Mouse (Mus musculus) left cerebral cortex, adult 18-20 months (tissue): ENCODE data around the gene Srcap. TPM values are rescaled to one million over a fixed set of nuclear protein-coding genes. Genes with fewer than 3 reads are reported as not detected.
A peak's percentile ranks its signal among the peaks of the same experiment; 100 is the strongest.
"Not testable (repeated sequence)": the region's sequence is repeated elsewhere in the genome, so short reads cannot be mapped to it uniquely, and the experiment has no call there.

Source experiments
- DNase-seq, 2 experiments: peaks; one replicate each; pipeline ENCODE4 v3.0.0; 2021 to 2022; ENCODE audit warnings: low spot score in 2 of 2, mixed read lengths in 1 of 2
- long read RNA-seq, 2 experiments: library from polyadenylated mRNA; stranded (forward); transcript quantifications; one replicate each; pipeline ENCODE4 v2.0.0; 2021
- total RNA-seq, 2 experiments: library from RNA; stranded (reverse); gene quantifications; 2 replicates each; pipeline ENCODE4 v1.2.3; 2021

Gene Srcap
- total RNA-seq: 10 to 100 TPM; 94.9 to 99.7 TPM
- long read RNA-seq, experiment 1, partial matches to known transcripts: 2 of 3 reads
- long read RNA-seq, experiment 1, other reads (novel, unspliced or antisense): 1 of 3 reads
- long read RNA-seq, experiment 2, partial matches to known transcripts: 2 of 5 reads
- long read RNA-seq, experiment 2, other reads (novel, unspliced or antisense): 1 of 5 reads

GRCm38 (mm10) chr7:127511808-127512230 is at the start of gene Srcap:
Gene Srcap (plus strand): TSS chr7:127511983.
- DNase-seq: peak; percentile 93 to 95

- DNase-seq: no peak
Measured at GRCm38 (mm10) chr7:127465191-127465590, 46.6 kb upstream of the Srcap start.

- DNase-seq: not testable (repeated sequence)
Measured at GRCm38 (mm10) chr7:127465670-127466069, 46.1 kb upstream of the Srcap start.

- DNase-seq: no peak
Measured at GRCm38 (mm10) chr7:127466606-127467005, 45.2 kb upstream of the Srcap start.

DNA sequence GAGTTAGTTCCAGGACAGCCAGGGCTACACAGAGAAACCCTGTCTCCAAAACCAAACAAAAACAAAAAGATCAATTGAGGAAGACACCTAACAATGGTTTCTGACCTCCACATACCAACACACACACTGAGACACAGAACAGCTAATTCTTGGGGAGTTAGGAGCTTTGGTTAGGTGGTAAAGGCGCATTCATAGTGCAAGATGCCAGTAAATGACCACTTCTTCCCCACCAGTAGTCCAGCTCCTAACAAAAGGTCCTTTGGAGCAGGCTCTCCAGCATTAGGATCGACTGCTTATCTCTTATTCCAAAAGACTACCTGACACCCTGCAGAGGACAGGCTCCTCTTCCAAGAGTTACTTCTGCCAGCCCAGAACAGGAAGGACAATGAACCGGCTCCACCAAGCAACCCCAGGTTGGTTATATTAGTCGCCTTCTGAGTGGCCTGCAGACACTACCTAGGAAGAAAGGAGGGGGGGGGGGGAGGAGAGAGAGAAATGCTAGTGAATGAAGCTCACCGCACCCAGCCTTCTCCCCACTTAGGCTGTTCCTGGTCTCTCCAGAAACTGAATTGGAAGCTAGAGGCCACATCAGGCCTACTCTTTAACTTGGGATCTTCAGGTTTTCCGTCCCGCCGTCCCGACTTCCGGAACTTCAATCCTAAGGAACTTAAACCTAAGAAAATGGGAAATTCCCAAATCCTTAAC is 41.6 kb upstream of the Srcap start:
- no peak for DNase-seq

- DNase-seq: peak; percentile 89 to 93
Measured at GRCm38 (mm10) chr7:127470743-127471645, 40.8 kb upstream of the Srcap start.

DNA sequence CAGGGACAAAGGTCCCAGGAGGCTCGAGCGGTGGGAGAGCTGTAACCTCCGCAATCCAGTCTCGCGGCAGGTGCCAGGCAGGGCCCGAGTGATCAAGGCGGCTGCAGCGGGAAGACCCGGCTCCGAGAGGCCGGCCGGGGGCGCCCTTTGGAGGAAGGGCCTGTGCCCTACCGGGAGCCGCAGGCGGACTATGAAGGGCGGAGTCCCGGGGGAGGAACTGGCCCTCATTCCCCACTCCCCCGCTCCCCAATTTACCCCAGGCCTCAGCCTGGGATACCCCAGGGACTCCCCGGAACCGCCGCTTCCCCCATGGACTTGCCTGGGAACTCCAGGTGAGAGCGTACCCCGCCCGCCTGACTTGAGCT is 40.2 kb upstream of the Srcap start:
- no peak for DNase-seq

DNA sequence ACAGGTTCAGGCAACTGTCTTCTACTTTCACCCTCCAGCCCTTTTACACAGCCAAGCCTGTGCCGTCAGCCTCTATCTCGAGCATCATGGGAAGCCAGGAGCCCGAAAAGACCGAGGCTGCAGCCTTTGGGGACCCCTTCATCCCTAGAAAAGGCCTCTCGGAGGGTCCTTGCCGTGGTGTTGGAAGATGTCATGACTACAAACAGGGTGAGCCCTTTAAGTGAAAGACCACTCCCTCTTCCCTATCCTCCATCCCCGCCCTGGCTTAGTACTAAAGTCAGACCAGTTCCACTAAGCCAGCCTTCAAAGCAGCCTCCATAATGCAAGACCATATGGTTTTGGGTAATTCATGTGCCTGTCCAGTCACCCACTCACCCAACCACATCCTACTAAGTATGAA is 39.7 kb upstream of the Srcap start:
- no peak for DNase-seq

DNA sequence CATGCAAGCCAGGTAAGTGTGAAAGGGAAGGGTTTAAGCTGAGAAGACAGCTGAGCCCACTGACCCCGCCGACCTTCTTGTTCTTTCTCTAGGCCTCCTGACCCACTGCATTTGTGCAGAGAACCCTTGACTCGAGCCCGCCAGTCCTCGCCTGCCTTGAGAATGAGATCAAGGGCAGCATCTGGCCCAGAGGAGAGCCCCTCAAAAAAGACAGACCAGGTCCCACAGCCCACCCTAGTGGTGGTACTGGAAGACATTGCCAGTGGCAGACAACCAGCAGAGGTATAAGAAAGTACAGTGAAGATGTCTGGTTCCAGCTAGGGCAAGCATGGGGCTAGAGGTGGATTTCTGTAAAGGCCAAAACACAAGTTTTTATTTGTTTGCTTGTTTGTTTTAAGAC is 38.1 kb upstream of the Srcap start:
- no peak for DNase-seq

DNA sequence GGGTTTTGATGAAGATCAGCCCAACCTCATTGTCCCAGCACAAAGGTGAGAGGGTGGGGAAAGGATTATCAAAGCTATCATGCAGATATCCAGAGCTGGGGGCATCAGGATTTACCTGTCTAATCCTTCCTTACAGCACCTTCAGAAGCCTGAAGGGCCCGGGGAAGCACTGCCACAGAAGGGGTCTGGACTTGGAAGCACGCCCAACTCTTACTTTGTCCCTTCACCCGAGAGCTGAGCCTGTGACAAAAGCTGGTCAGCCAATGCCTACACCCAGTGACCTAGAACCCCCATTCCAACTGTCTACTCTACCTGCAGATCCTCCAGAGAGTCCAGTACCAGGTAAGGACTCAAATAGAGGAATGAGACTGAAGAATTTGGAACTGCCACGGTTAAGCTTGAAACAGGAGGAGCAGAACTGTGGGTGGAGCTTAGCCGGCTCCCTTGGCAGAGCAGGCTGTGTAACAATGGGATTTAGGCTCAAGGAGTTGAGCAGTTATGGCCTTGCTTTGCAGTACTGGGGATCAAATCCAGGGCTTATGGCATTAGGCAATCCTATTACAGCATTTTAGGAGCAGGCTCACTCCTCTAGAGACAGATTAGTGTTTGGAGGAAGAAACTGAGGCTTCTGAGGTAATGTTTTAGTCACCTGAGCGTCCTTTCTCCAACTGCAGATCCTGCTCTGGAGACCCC is 37.3 kb upstream of the Srcap start:
- DNase-seq: no peak

- no peak for DNase-seq
Measured at GRCm38 (mm10) chr7:127475186-127475740, 36.5 kb upstream of the Srcap start.

- no peak for DNase-seq
Measured at GRCm38 (mm10) chr7:127476336-127476735, 35.4 kb upstream of the Srcap start.

GRCm38 (mm10) chr7:127476855-127477254 is 34.9 kb upstream of the Srcap start:
- DNase-seq: no peak

DNA sequence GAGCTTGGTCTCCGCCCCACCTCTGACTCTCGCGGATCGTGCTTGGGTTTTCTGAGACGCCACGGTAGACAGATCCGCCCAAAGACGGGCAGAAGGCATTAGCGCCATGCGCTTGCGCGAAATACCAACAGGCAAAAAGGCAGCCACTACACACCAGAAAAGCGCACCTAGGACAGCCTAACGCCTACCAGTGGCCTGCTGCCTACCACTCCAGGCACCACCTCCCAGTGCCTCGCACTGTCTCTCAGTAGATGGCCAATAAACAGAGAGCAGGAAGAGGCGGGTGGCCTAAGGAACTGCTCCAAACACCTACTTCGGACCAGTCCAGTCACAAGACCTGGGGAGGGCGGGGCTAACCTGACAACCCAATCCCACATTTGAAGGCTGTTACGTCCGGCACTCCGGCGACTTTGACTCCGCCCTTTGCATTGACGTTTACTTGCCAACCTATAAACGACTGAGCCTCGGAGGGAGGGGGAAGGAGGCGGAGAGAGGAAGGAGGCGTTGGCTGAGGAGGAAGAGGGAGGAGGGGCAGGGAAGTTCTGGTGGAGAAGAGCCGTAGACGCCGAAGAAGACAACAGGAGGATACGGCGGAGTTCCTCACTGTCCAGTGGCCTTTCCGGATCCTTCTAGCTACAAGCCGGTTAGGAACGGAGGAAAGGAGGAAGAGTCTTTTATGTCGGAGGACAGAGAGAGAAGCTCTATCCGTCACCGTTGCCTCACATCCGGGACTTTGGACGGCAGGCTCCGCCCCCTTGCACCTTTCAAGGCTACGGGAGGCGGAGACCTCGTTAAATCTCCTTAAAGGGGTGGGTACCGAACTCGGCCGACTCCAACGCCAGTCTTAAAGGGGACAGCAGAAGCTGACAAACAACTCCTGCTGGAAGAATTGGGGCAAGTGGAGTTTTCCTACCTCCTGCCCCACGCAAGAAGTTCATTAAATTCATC is 33.8 kb upstream of the Srcap start:
- DNase-seq: peak; percentile 99

DNA sequence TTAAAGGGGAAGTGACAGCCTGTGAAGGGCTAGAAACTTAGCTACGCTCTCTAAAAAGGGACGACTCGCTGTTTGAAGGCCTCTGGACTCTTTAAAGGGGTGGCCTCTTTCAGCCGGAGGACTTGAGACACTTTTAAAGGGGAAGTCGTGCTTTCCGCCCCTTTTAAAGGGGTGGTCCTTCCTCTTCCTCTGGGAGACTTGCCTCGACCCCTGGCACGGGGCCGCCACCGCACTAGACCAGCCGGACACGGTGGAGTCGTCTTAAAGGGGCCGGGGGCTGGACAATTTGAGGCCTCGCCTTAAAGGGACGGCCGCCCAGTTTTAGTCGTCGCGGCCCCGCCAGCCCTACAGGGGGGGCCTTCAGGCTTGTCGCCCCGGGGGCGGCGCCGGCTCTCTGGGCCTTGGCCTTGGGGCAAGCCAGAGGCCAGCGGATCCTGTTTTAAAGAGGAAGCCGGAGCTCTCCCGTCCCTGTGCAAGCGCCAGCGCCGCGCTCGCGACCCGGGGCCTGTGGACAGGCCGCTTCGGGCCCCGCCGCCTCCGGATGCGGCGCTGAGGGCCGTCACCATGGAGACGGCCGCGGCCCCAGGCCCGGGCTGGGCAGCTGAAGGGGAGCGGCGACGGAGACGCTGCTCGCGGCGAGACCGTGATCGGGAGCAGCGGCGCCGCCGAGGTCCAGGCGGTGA is 33.0 kb upstream of the Srcap start, which contains the start of gene Fbrs:
Gene Fbrs, plus strand, starts transcription at position 565 of the 683 bp plus-strand sequence.
- peak; percentile 88 to 90 for DNase-seq

DNA sequence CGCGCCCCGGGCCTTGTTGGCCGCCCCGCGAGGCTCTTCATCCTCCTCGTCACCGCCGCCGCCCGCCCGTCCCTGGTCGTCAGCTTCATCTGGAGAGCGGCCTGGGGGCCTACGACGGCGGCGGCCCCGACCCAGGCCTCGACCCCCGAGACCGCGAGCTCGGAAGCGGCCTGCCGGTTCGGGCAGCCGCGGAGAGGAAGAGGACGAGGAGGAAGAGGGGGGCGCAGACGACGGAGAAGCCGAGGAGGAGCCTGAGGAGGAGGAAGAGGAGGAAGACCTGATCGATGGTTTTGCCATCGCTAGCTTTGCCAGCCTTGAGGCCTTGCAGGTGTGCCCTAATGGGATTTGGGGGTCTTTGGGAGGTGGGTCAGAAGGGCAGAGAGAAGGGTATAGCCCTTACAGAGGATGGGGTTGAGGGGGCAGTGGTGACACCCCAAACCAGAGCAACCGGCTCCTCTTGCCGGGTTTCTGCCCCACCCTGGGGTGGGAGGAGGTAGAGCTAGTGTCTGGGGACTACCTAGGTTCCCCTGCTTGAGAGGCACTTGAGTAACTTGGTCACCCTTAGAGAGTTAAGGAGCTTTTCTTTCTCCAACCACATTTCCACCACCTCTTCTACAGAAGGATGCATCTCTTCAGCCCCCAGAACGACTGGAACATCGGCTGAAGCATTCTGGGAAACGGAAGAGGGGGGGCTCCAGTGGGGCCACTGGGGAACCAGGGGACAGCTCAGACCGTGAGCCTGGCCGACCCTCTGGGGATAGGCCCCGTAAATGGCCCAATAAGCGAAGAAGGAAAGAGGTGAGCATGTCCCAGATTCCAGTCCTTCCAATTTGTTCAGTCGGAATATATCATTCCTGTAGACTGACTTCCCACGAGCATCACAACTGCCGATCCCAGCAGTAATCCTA is 32.2 kb upstream of the Srcap start:
- DNase-seq: no peak

DNA sequence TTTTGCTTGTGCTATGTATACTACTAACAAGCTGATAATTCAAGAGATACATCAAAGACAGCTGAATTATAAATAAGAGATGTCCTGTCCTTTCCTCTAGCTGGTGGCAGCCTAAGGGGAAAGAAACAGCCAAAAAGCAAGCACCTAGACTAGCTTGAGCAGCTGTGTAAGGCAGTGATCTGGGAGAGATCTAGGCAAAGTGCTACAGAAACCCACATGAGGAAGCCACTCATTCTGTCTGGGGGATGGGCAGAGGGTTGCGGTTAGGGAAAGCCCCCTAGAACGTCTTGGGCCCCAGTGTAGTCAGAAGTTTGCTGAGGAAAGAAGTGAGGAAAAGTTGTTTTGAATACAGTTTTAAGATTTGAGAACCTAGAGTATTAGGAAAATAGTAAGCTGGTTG is 31.5 kb upstream of the Srcap start:
- DNase-seq: no peak

- DNase-seq: no peak
Measured at GRCm38 (mm10) chr7:127485416-127485815, 26.4 kb upstream of the Srcap start.
